Mouse (Mus musculus): ENCODE results near the gene Nipal3.

Nipal3 gene

GRCm38 (mm10) chr4:135437924-135438323, 56.9 kb downstream of the Nipal3 start:
- in situ Hi-C loops (cut with MboI, MseI): loop anchor here (10.0 kb wide), 1 partner anchor 1803 kb away; no protein-coding TSS in a partner anchor

- in situ Hi-C loops (cut with MboI, MseI): loop anchor here (10.0 kb wide), 1 partner anchor 1801 kb away; no protein-coding TSS in a partner anchor
Measured at GRCm38 (mm10) chr4:135436291-135436690, 58.5 kb downstream of the Nipal3 start.

- in situ Hi-C loops (cut with MboI, MseI): loop anchor here (10.0 kb wide), 1 partner anchor 1800 kb away; no protein-coding TSS in a partner anchor
Measured at GRCm38 (mm10) chr4:135434395-135434789, 60.4 kb downstream of the Nipal3 start.

DNA sequence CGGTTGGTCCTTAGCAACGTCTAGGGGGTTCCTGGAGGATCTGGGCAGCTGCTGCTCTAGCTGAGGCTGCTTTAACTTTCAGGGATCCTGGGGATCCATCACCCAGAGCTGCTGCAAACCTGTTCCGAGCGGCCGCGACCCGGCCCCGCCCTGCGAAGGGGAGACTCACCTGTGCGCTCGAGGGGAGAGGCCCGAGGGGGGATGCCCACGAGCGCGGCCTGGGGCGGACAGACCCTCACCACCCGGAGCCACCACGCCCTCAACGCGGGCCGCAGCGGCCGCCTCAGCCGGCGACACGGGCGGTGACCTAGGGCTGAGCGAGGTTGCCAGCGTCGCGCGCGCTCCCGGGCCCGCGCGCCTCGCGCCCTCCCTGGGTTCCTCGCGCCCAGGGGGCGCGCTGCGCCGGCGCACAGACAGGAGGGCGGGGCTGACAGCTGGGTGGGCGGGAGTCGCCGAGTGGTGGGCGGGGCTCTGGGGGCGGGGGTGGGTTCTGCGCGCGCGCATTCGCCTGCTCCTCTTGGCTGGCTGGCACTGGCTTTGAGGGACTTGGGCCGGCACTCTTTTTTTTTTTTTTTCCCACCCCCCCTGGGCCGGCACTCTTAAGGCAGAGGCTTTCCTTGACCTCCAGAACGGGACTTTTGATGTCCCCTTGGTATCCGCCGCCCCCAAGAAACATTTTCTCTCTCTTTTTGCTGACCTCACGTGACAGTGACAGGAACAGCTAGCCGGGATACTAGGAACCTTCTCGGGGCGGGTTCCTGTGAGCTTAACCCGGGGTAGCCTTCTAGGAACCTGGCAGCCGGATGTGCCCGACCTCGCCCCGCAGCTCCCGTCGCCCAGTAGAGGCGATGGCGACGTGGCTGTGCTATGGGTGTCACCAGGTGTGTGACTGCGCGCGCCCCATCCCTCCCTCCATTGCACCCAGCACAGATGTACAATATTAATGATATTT, 61.1 kb downstream of the Nipal3 start, which contains the start of gene Rcan3:
Gene Rcan3, minus strand, starts transcription at position 411 of the 952 bp plus-strand sequence.
- in situ Hi-C loops (cut with MboI, MseI): loop anchor here (10.0 kb wide), 1 partner anchor 1799 kb away; no protein-coding TSS in a partner anchor

- in situ Hi-C loops (cut with MboI, MseI): loop anchor here (10.0 kb wide), 1 partner anchor 1798 kb away; no protein-coding TSS in a partner anchor
Measured at GRCm38 (mm10) chr4:135433086-135433442, 61.8 kb downstream of the Nipal3 start.

- in situ Hi-C loops (cut with MboI, MseI): loop anchor here (10.0 kb wide), 1 partner anchor 1795 kb away; no protein-coding TSS in a partner anchor
Measured at GRCm38 (mm10) chr4:135429990-135430760, 64.7 kb downstream of the Nipal3 start.

DNA sequence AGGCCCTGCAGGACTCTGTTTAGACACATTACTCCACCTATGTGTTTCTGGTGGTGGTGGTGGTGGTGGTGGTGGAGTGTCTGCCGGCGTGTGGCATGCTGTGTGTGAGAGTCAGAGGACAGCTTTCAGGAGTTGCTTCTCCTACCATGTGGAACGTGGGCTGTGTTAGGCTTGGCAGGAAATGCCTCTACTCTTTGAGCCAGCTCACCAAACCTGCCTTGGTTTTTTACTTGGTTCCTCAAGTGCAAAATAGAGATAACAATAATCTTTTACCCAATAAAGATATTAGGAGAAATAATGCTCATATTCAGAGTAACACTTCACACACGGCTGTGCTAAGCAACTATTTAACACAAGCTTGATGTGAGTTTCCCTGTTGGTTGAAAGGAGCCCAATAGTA, 65.5 kb downstream of the Nipal3 start:
- in situ Hi-C loops (cut with MboI, MseI): no loop called here

- in situ Hi-C loops (cut with MboI, MseI): no loop called here
Measured at GRCm38 (mm10) chr4:135426587-135426986, 68.3 kb downstream of the Nipal3 start.

DNA sequence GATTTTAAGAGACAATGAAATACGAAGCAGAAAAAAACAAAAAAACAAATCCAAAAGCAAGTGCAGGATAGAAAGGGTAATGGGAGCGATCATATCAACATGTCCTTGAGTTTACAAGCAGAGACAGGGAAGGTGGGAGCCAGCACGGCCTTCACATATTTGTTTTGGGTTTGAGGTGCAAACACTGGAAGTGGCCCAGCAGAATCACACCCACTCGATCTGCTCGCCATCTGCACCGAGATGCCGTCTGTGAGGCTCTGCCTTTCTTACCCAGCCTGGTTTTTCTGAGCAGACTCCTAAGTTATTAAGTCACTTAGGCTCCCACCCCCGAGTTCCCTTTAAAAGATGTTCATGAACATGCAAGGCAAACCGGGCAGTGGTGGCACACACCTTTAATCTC, 69.2 kb downstream of the Nipal3 start:
- in situ Hi-C loops (cut with MboI, MseI): no loop called here

DNA sequence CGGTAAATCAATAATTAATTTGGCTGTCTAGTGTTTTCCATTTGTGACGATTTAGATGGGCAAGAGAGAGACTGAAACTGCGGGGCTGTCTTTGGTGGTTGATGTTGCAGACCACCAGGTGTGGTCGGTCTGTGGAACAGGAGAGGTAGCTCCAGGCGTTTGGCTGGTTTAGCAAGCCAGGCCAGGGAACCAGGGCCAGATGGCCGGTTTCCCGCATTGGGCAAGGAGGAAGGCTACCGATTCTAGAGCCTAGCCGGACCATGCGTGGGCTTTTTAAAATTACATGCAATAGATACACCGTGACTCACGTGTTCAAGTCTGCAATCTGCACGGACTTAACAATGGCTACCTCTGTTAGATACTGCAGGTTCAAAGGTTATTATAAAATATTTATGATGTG, 73.9 kb downstream of the Nipal3 start:
- in situ Hi-C loops (cut with MboI, MseI): no loop called here

DNA sequence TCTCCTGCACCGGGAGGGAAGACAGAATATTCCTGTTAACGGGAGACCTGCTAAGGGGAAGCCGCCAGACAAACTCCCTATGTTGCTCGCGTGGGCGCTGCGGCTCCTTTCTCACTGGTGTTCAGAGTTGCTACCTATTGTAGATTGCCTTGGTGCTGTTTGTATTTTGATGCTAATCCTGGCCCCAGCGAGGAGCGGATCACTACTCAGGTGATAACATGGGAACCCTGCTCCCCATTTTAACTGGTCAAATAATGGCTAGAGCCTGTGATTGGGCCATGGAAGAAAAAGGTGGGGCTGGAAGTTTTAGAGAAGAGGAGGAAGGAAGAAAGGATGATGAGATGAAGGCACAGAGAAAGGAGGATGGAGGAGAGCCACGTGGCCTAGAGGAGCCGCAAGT, 74.4 kb downstream of the Nipal3 start:
- in situ Hi-C loops (cut with MboI, MseI): no loop called here

- in situ Hi-C loops (cut with MboI, MseI): loop anchor here (10.0 kb wide), 2 partner anchors 65 to 435 kb away; partner anchors contain the start of genes Srrm1 and Srsf10
Measured at GRCm38 (mm10) chr4:135419996-135420395, 74.8 kb downstream of the Nipal3 start.

- in situ Hi-C loops (cut with MboI, MseI): loop anchor here (10.0 kb wide), 2 partner anchors 62 to 438 kb away; partner anchors contain the start of genes Srrm1 and Srsf10
Measured at GRCm38 (mm10) chr4:135416367-135416766, 78.5 kb downstream of the Nipal3 start.

DNA sequence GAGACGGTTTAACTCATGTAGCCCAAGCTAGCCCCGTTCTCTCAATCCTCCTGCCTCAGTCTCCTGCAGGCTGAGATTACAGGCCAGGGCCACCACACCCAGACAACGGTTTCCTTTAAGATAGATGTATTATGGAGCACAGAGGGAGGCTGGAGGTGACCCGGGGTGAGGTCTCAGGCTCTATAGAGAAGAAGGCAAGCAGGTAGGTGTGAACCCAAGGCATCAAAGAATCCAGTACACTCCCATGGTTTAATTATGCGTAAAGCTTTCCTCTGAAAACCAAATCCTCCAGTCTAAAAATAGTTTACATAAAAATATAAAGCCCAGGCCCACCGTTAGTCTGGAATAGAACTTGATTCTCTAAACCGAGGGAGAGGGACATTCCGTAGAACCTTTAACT, 81.3 kb downstream of the Nipal3 start:
- in situ Hi-C loops (cut with MboI, MseI): loop anchor here (5.0 to 10.0 kb wide), 3 partner anchors 36 to 441 kb away; partner anchors contain the start of genes Srrm1 and Srsf10

GRCm38 (mm10) chr4:135411633-135412032, 83.2 kb downstream of the Nipal3 start:
- in situ Hi-C loops (cut with MboI, MseI): loop anchor here (5.0 to 10.0 kb wide), 3 partner anchors 34 to 443 kb away; partner anchors contain the start of genes Srrm1 and Srsf10

GRCm38 (mm10) chr4:135406180-135406579, 88.7 kb downstream of the Nipal3 start:
- in situ Hi-C loops (cut with MboI, MseI): no loop called here

DNA sequence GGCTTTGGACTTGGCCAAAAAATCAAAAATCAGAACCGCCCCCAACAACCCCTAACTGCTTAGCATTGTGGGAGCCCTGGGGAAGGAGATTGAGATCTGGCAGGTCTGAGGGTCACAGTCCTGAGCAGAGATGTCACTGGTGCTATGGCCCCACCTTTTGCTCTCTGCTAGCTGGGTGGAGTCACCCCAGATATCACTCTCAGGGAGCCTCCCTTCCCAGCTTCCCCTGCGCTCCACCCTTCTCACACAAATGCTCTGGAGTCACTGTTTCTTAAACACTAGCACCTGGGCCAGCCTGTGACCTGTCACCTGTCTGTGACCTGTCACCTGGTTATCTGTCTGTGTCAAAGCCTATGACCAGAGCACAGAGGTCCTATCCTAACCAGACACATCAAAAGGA, 89.9 kb downstream of the Nipal3 start:
- in situ Hi-C loops (cut with MboI, MseI): no loop called here

DNA sequence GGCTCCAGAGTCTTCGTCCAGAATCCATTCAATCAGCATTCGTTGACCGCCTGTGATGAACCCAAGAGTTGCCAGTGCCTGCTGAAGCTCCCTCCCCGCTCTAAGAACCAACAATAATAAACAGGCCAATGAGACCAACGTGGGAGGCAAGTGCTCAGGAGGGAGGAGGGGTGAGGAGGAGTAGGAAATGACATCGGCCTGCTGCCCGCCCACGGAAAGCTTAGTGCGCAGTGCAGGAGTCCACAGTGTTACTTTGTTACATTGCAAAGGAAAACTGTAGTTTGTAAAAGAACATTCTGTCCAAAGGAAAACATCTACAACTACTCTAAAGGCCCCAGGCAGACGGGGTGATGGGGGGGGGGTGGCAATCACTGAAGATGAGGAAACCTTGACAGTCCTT, 90.8 kb downstream of the Nipal3 start:
- in situ Hi-C loops (cut with MboI, MseI): no loop called here

DNA sequence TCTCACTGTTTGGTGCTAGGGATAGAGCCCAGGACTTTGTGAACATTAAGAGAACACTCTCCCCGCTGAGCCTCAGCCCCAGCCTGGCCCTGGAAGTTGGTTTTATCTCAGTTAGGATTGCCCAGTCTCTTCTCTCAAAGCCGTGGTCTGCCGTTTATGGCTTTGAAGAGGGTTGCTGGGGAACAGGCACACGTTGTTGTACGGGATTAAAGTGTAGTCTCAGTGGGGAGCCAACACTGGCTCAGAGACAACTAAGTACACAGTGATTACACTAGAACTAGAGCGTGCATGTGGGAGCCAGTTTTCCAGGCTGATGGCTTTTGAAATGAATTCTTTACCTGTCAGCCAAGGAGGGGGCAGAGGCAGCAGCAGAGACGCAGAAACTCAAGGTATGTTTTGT, 93.0 kb downstream of the Nipal3 start:
- in situ Hi-C loops (cut with MboI, MseI): no loop called here

DNA sequence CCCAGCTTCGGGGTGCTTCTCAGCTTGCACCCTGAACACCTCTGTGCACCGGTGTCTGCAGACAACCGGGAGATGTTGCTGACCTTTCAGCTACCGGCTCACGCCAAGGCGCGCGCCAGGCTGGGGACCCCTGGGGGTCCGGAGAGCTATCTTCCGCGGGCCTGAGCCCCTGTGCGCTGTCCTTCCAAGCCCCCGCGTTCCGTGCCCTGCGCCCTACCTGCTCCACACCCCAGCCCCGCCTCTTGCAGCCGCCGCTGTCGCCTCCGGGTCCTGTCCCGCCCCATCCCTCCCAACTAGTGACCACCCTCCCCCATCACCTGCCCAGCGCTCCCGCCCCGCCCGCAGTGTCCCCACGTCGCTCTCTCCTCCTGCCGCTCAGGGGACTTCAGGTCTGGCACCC, 96.8 kb downstream of the Nipal3 start, which contains the start of gene Ncmap:
Gene Ncmap, minus strand, starts transcription at position 237 of the 400 bp plus-strand sequence.
- in situ Hi-C loops (cut with MboI, MseI): loop anchor here (10.0 kb wide), 1 partner anchor 1727 kb away; no protein-coding TSS in a partner anchor

- in situ Hi-C loops (cut with MboI, MseI): loop anchor here (10.0 kb wide), 1 partner anchor 1727 kb away; no protein-coding TSS in a partner anchor
Measured at GRCm38 (mm10) chr4:135397551-135397950, 97.3 kb downstream of the Nipal3 start.

All from regulatory T cell (primary cell).